In the genomic region with DNA sequence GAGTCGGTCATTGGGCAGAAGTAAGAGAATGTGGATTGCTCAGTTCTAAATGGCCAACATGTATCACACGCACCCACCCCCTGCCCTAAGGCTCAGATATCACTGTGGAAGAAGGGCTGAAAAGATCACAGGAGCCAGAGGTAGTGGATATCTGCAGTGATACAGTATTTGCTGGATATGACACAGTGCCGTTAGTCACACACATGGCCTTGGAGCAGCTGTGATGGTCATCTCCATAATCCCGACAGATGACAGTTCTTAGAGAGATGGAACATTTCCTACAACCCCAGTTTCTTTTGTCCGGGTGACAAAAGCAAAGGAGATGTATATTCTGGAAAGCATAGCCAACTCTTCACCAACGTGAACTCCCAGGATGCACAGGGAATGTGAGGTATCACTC, we compare ENCODE assay signal across 28 mouse cellular contexts.
"Had no signal": no experiment of that assay in that cellular context is flagged by ENCODE, and none has a peak within 500 bp of the region (broad histone marks: within the 10 kb centered on the region; RNA-seq: fewer than 3 reads in every experiment).

No protein-coding gene starts in this region.

- H3K4me3 ChIP-seq: heart, embryonic 10.5 days; heart, embryonic 12.5 days; hindbrain, embryonic 10.5 days; hindbrain, embryonic 12.5 days; intestine, embryonic 15.5 days; layer of hippocampus, adult 2 months; left cerebral cortex, adult 2 months; limb, embryonic 10.5 days; limb, embryonic 12.5 days; liver, embryonic 13.5 days; liver, embryonic 15.5 days had no signal

- DNase-seq: gastrocnemius, postnatal 10 days; gastrocnemius, postnatal 25 days; heart, adult 18-20 months; heart, postnatal 10 days; heart, postnatal 4 days; kidney, adult 18-20 months; kidney, adult 8-10 months; kidney, postnatal 10 days; kidney, postnatal 25 days; kidney, postnatal 4 days; liver; liver, embryonic 13.5 days; liver, postnatal 0 days had no signal

- H3K9me3 ChIP-seq: heart, embryonic 10.5 days; heart, embryonic 12.5 days; hindbrain, embryonic 10.5 days; hindbrain, embryonic 12.5 days; intestine, embryonic 15.5 days; limb, embryonic 10.5 days; limb, embryonic 12.5 days; liver, embryonic 13.5 days; liver, embryonic 15.5 days had no signal

- H3K9ac ChIP-seq: heart, embryonic 12.5 days; hindbrain, embryonic 12.5 days; hindbrain, embryonic 14.5 days; intestine, embryonic 15.5 days; limb, embryonic 12.5 days; liver, embryonic 13.5 days; liver, embryonic 15.5 days; liver, postnatal 0 days had no signal

- H3K4me2 ChIP-seq: heart, embryonic 12.5 days; hindbrain, embryonic 12.5 days; hindbrain, embryonic 14.5 days; intestine, embryonic 15.5 days; limb, embryonic 12.5 days; liver, embryonic 11.5 days; liver, embryonic 13.5 days; liver, embryonic 15.5 days had no signal

- H3K36me3 ChIP-seq: heart, embryonic 10.5 days; heart, embryonic 12.5 days; hindbrain, embryonic 10.5 days; hindbrain, embryonic 12.5 days; intestine, embryonic 15.5 days; limb, embryonic 10.5 days; limb, embryonic 12.5 days; liver, embryonic 13.5 days; liver, embryonic 15.5 days had no signal

- H3K4me1 ChIP-seq: heart, embryonic 10.5 days; heart, embryonic 12.5 days; hindbrain, embryonic 10.5 days; hindbrain, embryonic 12.5 days; intestine, embryonic 15.5 days; liver, embryonic 13.5 days; liver, embryonic 15.5 days had no signal

- H3K27me3 ChIP-seq: heart, embryonic 12.5 days; hindbrain, embryonic 12.5 days; intestine, embryonic 15.5 days; liver, embryonic 13.5 days; liver, embryonic 15.5 days had no signal

- H3K27ac ChIP-seq: heart, embryonic 10.5 days; hindbrain, embryonic 10.5 days; hindbrain, embryonic 12.5 days; hindbrain, embryonic 14.5 days; intestine, embryonic 15.5 days; layer of hippocampus, adult 2 months; left cerebral cortex, adult 2 months; limb, embryonic 10.5 days; limb, embryonic 12.5 days; liver, embryonic 13.5 days; liver, embryonic 15.5 days had no signal

- ATAC-seq: hindbrain, embryonic 16.5 days; inflammation-experienced regulatory T-cells, adult 6 months; intestine, embryonic 15.5 days; intestine, postnatal 0 days; liver, postnatal 0 days had no signal
